Mouse (Mus musculus) 416B (cell line): ENCODE results near the gene Sftpd.

Experiments
- DNase-seq: peaks from one replicate; pipeline ENCODE4 v3.0.0; 2011; ENCODE audit warnings: low read depth

Gene Sftpd

DNA sequence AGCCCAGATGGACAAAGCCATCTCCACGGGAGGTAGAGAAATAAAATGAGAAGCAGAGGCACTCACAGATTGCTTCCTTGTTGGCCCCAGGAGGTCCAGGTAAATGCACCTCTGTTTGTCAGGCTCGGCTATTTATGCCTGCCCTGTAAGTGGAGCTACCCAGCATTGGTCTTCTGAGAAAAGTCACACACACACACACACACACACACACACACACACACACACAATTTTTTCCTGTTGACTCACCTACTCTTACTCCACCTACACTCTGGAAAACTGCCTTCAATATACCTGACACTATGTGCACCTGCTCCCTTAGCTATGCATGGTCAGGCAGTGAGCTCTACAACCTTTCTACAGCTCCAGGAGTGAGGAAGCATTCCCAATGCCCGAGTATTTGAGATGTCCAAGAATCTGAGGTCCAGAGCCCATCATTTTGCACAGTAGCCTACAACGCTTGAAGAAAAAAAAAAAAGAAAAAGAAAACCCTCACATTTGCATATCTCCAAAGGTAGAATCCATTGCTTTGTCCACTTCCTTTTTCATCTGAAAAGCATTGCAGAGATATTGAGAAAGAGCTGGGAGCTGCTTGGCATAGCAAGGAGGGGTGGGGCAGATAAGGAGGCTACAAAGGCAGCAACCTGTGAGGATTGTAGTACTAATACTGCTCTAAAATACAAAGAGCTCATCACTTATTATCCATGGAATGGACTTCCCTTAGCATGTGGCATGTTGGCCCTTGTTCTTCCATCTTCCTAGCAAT is at the start of gene Sftpd:
Gene Sftpd (minus strand): TSS at position 91 of the 763 bp plus-strand sequence.
- no peak for DNase-seq

GRCm38 (mm10) chr14:41198037-41198730 is 13.2 kb upstream of the Sftpd start:
- DNase-seq: no peak

- DNase-seq: no peak
Observed at GRCm38 (mm10) chr14:41189496-41189895, 4.5 kb upstream of the Sftpd start.

DNA sequence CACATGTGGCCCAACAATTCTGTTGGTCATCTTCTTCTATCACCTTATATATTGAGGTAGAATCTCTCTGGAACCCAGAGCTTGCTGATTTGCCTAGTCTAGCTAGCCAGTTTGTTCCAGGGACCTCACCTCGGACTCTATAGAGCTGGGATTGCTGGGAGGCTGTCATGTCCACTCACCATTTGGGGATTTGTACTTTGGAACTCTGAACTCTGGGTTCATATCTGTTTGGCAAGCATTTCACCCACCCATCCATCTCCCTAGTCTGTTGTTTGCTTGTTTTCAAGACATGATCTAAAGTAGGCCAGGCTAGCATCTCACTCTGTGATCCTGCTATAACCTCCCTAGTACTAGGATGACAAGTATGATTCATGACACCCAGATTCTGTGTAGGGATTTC is 10.1 kb downstream of the Sftpd start:
- DNase-seq: no peak

GRCm38 (mm10) chr14:41170514-41170913 is 14.4 kb downstream of the Sftpd start:
- DNase-seq: no peak

- no peak for DNase-seq
Observed at GRCm38 (mm10) chr14:41168567-41168966, 16.4 kb downstream of the Sftpd start.

GRCm38 (mm10) chr14:41167278-41167677 is 17.7 kb downstream of the Sftpd start:
- DNase-seq: no peak

- DNase-seq: peak; percentile 22
Observed at GRCm38 (mm10) chr14:41162663-41163062, 22.3 kb downstream of the Sftpd start.

DNA sequence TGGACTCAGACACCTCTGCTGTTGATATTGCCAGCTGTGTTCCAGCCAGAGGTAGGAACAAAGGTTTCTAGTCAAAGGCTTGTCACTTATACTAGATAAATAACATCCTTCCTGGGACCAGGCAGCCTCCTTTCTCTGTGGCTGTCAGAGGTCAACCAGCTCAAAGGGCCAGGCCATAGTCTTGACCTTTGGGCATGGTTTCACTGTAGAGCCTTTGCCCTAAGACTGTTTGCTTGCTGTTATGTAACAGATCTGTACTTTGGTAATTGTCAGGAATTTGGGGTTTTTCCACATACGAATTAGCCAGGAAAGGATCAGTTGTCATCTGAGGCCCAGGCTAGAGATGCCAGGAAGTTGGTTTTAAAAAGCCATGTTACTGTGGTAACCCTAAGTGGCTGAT is 24.2 kb downstream of the Sftpd start:
- DNase-seq: no peak

- DNase-seq: no peak
Observed at GRCm38 (mm10) chr14:41160076-41160475, 24.9 kb downstream of the Sftpd start.

DNA sequence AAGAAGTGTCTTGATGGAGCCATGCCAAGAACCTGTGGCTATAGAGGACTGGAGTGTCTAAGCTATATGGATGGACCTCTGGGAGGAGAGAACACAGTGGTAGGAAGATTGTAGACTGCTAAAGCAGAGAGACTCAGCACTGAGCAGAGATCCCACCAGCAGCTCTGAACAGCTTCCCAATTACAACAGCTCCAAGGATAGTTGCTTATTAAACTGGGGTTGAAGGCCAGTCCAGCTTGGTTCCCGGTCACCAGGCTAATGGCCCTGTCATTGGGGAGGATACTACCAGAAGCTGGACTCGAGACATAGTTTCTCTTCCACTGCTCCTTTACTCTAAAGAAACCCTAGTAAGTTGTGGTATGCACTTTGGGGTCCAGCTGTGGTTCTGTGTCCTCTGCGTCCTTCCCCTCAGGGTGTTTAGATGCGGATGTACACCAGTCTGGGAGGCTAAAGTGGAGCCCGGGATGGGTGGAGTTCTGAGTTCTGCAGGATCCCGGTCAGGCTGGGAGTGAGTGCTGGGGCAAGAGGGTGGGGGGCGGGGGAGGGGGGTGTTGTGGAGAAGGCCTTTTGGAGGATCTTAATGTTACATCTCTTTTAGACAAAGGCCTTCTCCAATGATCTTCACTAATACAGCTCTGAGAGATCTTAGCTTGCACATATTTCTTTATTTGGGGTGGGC is 33.6 kb downstream of the Sftpd start, which contains the start of gene Mbl1:
Gene Mbl1 (plus strand): TSS at position 239 of the 679 bp plus-strand sequence.
- DNase-seq: no peak

- no peak for DNase-seq
Observed at GRCm38 (mm10) chr14:41147356-41147755, 37.6 kb downstream of the Sftpd start.

- DNase-seq: no peak
Observed at GRCm38 (mm10) chr14:41146922-41147321, 38.0 kb downstream of the Sftpd start.

GRCm38 (mm10) chr14:41146035-41146434 is 38.9 kb downstream of the Sftpd start:
- DNase-seq: no peak

DNA sequence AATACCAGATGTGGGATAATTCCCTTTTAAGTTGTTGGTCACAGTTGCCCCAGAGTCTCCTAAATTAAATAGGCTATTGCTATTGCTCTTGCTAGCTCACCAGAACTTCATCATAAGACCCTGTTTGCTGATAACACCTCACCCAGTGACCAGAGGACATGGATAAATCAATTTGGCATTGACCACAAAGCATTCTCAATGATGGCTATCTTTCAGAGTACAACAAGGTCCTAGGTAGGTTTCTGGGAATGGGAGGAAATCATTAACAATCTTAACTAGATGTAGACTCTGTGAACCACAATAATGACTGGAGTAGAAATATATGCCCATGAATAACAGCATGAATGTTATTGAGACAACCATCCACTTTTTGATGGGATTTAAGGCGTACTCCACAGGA is 44.3 kb downstream of the Sftpd start:
- DNase-seq: no peak

- DNase-seq: no peak
Observed at GRCm38 (mm10) chr14:41137006-41137405, 47.9 kb downstream of the Sftpd start.

DNA sequence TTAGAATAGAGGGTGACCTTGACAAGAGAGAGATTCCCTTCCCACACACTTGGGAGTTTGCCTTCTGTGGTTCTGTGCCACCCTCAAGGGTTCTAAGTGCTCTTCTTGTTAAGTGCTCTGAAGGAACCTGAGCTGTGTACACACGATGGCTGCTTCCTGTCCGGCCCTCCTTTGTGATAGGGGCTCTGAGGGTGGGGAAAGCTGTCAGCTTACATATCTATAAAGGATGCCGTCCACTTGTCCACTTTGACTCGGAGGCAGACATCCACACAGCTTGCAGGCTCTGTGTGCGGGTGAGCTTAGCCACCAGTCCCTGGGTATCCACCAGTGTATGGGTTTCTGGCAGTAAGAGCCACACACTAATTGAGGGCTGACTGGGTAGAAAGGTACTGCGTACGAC is 53.4 kb downstream of the Sftpd start, which contains the start of gene Sftpa1:
Gene Sftpa1 (plus strand): TSS at position 243 of the 400 bp plus-strand sequence.
- no peak for DNase-seq

DNA sequence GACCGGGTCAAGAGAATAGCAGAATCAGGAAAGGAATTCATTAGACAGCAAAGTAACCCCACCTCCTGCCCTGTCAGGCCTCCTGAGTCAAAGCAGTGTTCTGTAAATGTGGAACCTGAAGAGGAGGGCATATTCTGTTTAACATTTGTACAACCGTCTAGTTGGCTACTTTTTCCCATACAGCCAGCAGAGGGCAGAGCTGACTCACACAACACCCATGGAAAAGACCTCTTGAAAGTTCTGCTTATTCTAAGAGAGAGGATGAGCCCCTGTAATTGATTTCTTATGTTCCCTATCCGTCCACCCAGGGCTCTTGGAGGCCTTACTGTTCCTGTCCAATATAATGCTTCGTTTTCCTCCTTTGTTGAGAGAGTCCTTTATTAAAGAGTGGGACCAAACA is 57.0 kb downstream of the Sftpd start:
- DNase-seq: peak; percentile 44

- no peak for DNase-seq
Observed at GRCm38 (mm10) chr14:41124683-41125082, 60.3 kb downstream of the Sftpd start.
